Mouse (Mus musculus): ENCODE results near the gene Plcb4. TPM values are rescaled to one million over a fixed set of nuclear protein-coding genes. Genes with fewer than 3 reads are reported as not detected.

Plcb4 gene
- polyA plus RNA-seq, 1 experiment from 2014 or later, result 14.4 TPM

GRCm38 (mm10) chr2:135862489-135863390, 203.9 kb downstream of the Plcb4 start:
- Histone ChIP-seq H3K27me3 (ENCODE audit: control insufficient read depth, insufficient read depth, low read length) (no peaks in the 10 kb centered on the region), H3K9me3 (ENCODE audit: control insufficient read depth, low read length) (no peaks in the 10 kb centered on the region), H3K4me1 (replicated peaks; ENCODE audit: control insufficient read depth, insufficient read depth) (no peaks in the 10 kb centered on the region; the same call in 1 of the 2 replicates), H3K9ac (ENCODE audit: low read length) (no peak overlapping the region), H3K36me3 (ENCODE audit: control insufficient read depth, insufficient read depth, low read length) (no peaks in the 10 kb centered on the region), H3K4me2 (replicated peaks; ENCODE audit: low read depth) (no peak overlapping the region), H3K4me3 (ENCODE audit: low read depth, low read length) (no peak overlapping the region), H3K27ac (replicated peaks) (no peak overlapping the region)
- ATAC-seq (ENCODE audit: low FRiP score, low TSS enrichment), result no peak
- DNase-seq (ENCODE audit: low spot score), result no peak
- TF ChIP-seq CTCF (IDR thresholded peaks at IDR 0.05; ENCODE audit: low read depth) (no peak), EP300 (optimal IDR thresholded peaks at IDR 0.05) (no peak)
- WGBS, result 53% methylated on average over 5 of the region's 5 CpGs

- Histone ChIP-seq H3K9ac (ENCODE audit: low read length) (no peak overlapping the region), H3K9me3 (ENCODE audit: control insufficient read depth, low read length) (no peaks in the 10 kb centered on the region), H3K27me3 (ENCODE audit: control insufficient read depth, insufficient read depth, low read length) (no peaks in the 10 kb centered on the region), H3K4me1 (replicated peaks; ENCODE audit: control insufficient read depth, insufficient read depth) (no peaks in the 10 kb centered on the region; the same call in 1 of the 2 replicates), H3K4me3 (ENCODE audit: low read depth, low read length) (no peak overlapping the region), H3K4me2 (replicated peaks; ENCODE audit: low read depth) (no peak overlapping the region), H3K36me3 (ENCODE audit: control insufficient read depth, insufficient read depth, low read length) (no peaks in the 10 kb centered on the region), H3K27ac (replicated peaks) (no peak overlapping the region)
- no peak for DNase-seq (ENCODE audit: low spot score)
- TF ChIP-seq CTCF (IDR thresholded peaks at IDR 0.05; ENCODE audit: low read depth) (no peak), EP300 (optimal IDR thresholded peaks at IDR 0.05) (no peak)
- no peak for ATAC-seq (ENCODE audit: low FRiP score, low TSS enrichment)
- WGBS, result 86% methylated on average over 4 of the region's 4 CpGs
Measured at GRCm38 (mm10) chr2:135863391-135864076, 204.7 kb downstream of the Plcb4 start.

GRCm38 (mm10) chr2:135866421-135866820, 207.6 kb downstream of the Plcb4 start:
- ATAC-seq (ENCODE audit: low FRiP score, low TSS enrichment) (no peak), DNase-seq (ENCODE audit: low spot score) (no peak)
- Histone ChIP-seq H3K4me1 (replicated peaks; ENCODE audit: control insufficient read depth, insufficient read depth) (no peaks in the 10 kb centered on the region; the same call in 1 of the 2 replicates), H3K4me2 (replicated peaks; ENCODE audit: low read depth) (no peak overlapping the region), H3K9me3 (ENCODE audit: control insufficient read depth, low read length) (no peaks in the 10 kb centered on the region), H3K9ac (ENCODE audit: low read length) (no peak overlapping the region), H3K27me3 (ENCODE audit: control insufficient read depth, insufficient read depth, low read length) (no peaks in the 10 kb centered on the region), H3K4me3 (ENCODE audit: low read depth, low read length) (no peak overlapping the region), H3K36me3 (ENCODE audit: control insufficient read depth, insufficient read depth, low read length) (no peaks in the 10 kb centered on the region), H3K27ac (replicated peaks) (no peak overlapping the region)
- WGBS, result 45% methylated on average over 9 of the region's 9 CpGs
- TF ChIP-seq CTCF (IDR thresholded peaks at IDR 0.05; ENCODE audit: low read depth) (no peak), EP300 (optimal IDR thresholded peaks at IDR 0.05) (no peak)

GRCm38 (mm10) chr2:135866838-135867237, 208.0 kb downstream of the Plcb4 start:
- Histone ChIP-seq H3K27me3 (ENCODE audit: control insufficient read depth, insufficient read depth, low read length) (no peaks in the 10 kb centered on the region), H3K4me1 (replicated peaks; ENCODE audit: control insufficient read depth, insufficient read depth) (no peaks in the 10 kb centered on the region; the same call in 1 of the 2 replicates), H3K36me3 (ENCODE audit: control insufficient read depth, insufficient read depth, low read length) (no peaks in the 10 kb centered on the region), H3K4me3 (ENCODE audit: low read depth, low read length) (no peak overlapping the region), H3K27ac (replicated peaks) (no peak overlapping the region), H3K9me3 (ENCODE audit: control insufficient read depth, low read length) (no peaks in the 10 kb centered on the region), H3K4me2 (replicated peaks; ENCODE audit: low read depth) (no peak overlapping the region), H3K9ac (ENCODE audit: low read length) (no peak overlapping the region)
- TF ChIP-seq CTCF (IDR thresholded peaks at IDR 0.05; ENCODE audit: low read depth), result no peak
- TF ChIP-seq EP300 (optimal IDR thresholded peaks at IDR 0.05), result no peak
- DNase-seq (ENCODE audit: low spot score) (no peak), ATAC-seq (ENCODE audit: low FRiP score, low TSS enrichment) (no peak)
- 66% methylated on average over 4 of the region's 4 CpGs for WGBS

GRCm38 (mm10) chr2:135869637-135870036, 210.8 kb downstream of the Plcb4 start:
- no peaks in the 10 kb centered on the region; the same call in 1 of the 2 replicates for H3K4me1 ChIP-seq (replicated peaks; ENCODE audit: control insufficient read depth, insufficient read depth)
- 87% methylated on average over 7 of the region's 7 CpGs for WGBS
- H3K9me3 ChIP-seq (ENCODE audit: control insufficient read depth, low read length), result no peaks in the 10 kb centered on the region
- no peaks in the 10 kb centered on the region for H3K27me3 ChIP-seq (ENCODE audit: control insufficient read depth, insufficient read depth, low read length)
- H3K9ac ChIP-seq (ENCODE audit: low read length), result no peak overlapping the region
- no peaks in the 10 kb centered on the region for H3K36me3 ChIP-seq (ENCODE audit: control insufficient read depth, insufficient read depth, low read length)
- ATAC-seq (ENCODE audit: low FRiP score, low TSS enrichment) (no peak), DNase-seq (ENCODE audit: low spot score) (no peak)
- no peak overlapping the region for H3K4me3 ChIP-seq (ENCODE audit: low read depth, low read length)
- TF ChIP-seq CTCF (IDR thresholded peaks at IDR 0.05; ENCODE audit: low read depth) (no peak), EP300 (optimal IDR thresholded peaks at IDR 0.05) (no peak)
- H3K4me2 ChIP-seq (replicated peaks; ENCODE audit: low read depth), result no peak overlapping the region
- H3K27ac ChIP-seq (replicated peaks), result no peak overlapping the region
